Mouse (Mus musculus) lung, postnatal 0 days (tissue): ENCODE data around the gene Cops7a. TPM values are rescaled to one million over a fixed set of nuclear protein-coding genes. Genes with fewer than 3 reads are reported as not detected.

Experiments used
- ATAC-seq: fragments of 200-750 bp; cut with Nextera tagmentation; 2 replicates; pipeline ENCODE4 v1.8.0; 2017; ENCODE audit warnings: moderate library complexity
- DNase-seq: peaks from one replicate; pipeline ENCODE4 v3.0.0-alpha.2; 2016; ENCODE audit warnings: low spot score
- H3K27ac ChIP-seq: fragments of 300-500 bp; sonication (generic); 2 replicates; pipeline ENCODE4 v1.5.1; 2014; ENCODE audit warnings: antibody characterized with exemption, mild to moderate bottlenecking, low read length, mixed read lengths
- H3K27me3 ChIP-seq: fragments of 300-500 bp; sonication (generic); replicated peaks from 2 replicates; pipeline ENCODE4 v1.6.1; 2014; ENCODE audit warnings: low read length, mixed read lengths; ENCODE audit not compliant: insufficient read depth
- H3K36me3 ChIP-seq: fragments of 300-500 bp; sonication (generic); 2 replicates; pipeline ENCODE4 v1.6.1; 2014; ENCODE audit warnings: low read length, mixed read lengths; ENCODE audit not compliant: insufficient read depth
- H3K4me1 ChIP-seq: fragments of 300-500 bp; sonication (generic); 2 replicates; pipeline ENCODE4 v1.6.1; 2014; ENCODE audit warnings: antibody characterized with exemption, low read depth, low read length, mixed read lengths; ENCODE audit not compliant: insufficient read depth
- H3K4me2 ChIP-seq: fragments of 300-500 bp; sonication (generic); replicated peaks from 2 replicates; pipeline ENCODE4 v1.6.1; 2014; ENCODE audit warnings: low read depth, mild to moderate bottlenecking, low read length, moderate library complexity, mixed read lengths
- H3K4me3 ChIP-seq: fragments of 300-500 bp; sonication (generic); 2 replicates; pipeline ENCODE4 v1.5.1; 2014; ENCODE audit warnings: low read depth, low read length
- H3K9ac ChIP-seq: fragments of 300-500 bp; sonication (generic); replicated peaks from 2 replicates; pipeline ENCODE4 v1.6.1; 2014; ENCODE audit warnings: low read depth, mild to moderate bottlenecking
- H3K9me3 ChIP-seq: fragments of 300-500 bp; sonication (generic); 2 replicates; pipeline ENCODE4 v1.6.1; 2016; ENCODE audit warnings: low read length, mixed read lengths
- CTCF ChIP-seq: IDR thresholded peaks from 2 replicates; pipeline ENCODE4 v1.5.1; 2016; ENCODE audit warnings: antibody characterized with exemption, mild to moderate bottlenecking
- EP300 ChIP-seq: IDR thresholded peaks from 2 replicates; pipeline ENCODE4 v1.6.1; 2016; ENCODE audit warnings: antibody characterized with exemption, mild to moderate bottlenecking, control low read depth
- WGBS: fragments of 180-500 bp; shearing (Covaris S2); extraction: QIAGEN DNeasy Blood & Tissue Kit; methylation state at CpG from one replicate; pipeline ENCODE4 v1.1.7; 2014; 5-methylcytosine and 5-hydroxymethylcytosine counted together
- polyA plus RNA-seq: library from polyadenylated mRNA; unstranded; fragments of >200 nt; fragmentation: Nextera tagmentation; extraction: Ambion mirVana; gene quantifications from 2 replicates; pipeline ENCODE4 v1.2.1, GENCODE M21; 2015

Gene Cops7a
- polyA plus RNA-seq = 112 and 118 TPM in 2 replicates

- DNase-seq = peak; percentile 97
- under 1% methylated on average over 67 of the region's 68 CpGs for WGBS
- Histone ChIP-seq H3K4me2 (peak within 1 kb of the TSS; percentile 82), H3K27me3 (no peaks in the 10 kb centered on the region), H3K9ac (peak within 1 kb of the TSS; percentile 87), H3K27ac (peak within 1 kb of the TSS; percentile 89), H3K4me1 (peaks cover 5% of the 10 kb centered on the region), H3K9me3 (no peaks in the 10 kb centered on the region), H3K4me3 (peak within 1 kb of the TSS; percentile 84), H3K36me3 (0 out of 2 replicates have a peak, but pooled peaks cover 8% of the 10 kb centered on the region)
- ATAC-seq = peak; percentile 97
- TF ChIP-seq EP300 (no peak), CTCF (0 out of 2 replicates have a peak, but pooled peaks have one; percentile 12)
Observed at GRCm38 (mm10) chr6:124965088-124965719, at the start of gene Cops7a. Cops7a (minus strand) TSS chr6:124965538.

GRCm38 (mm10) chr6:125009181-125010073 is 44.1 kb upstream of the Cops7a start:
- ATAC-seq (peak; percentile 86), DNase-seq (peak; percentile 92)
- no peak for TF ChIP-seq CTCF
- no peak for TF ChIP-seq EP300
- Histone ChIP-seq H3K9ac (peak overlapping the region; percentile 82), H3K27me3 (no peaks in the 10 kb centered on the region), H3K4me1 (peaks cover 5% of the 10 kb centered on the region; the same call in 1 of the 2 replicates), H3K36me3 (no peaks in the 10 kb centered on the region), H3K4me2 (peak overlapping the region; percentile 77), H3K27ac (peak overlapping the region; percentile 98), H3K4me3 (peak overlapping the region; percentile 80), H3K9me3 (no peaks in the 10 kb centered on the region)
- WGBS = 1% methylated on average over 24 of the region's 78 CpGs

- Histone ChIP-seq H3K27ac (peak within 1 kb of the TSS; percentile 98), H3K4me2 (peak within 1 kb of the TSS; percentile 77), H3K4me3 (peak within 1 kb of the TSS; percentile 80), H3K36me3 (no peaks in the 10 kb centered on the region), H3K27me3 (no peaks in the 10 kb centered on the region), H3K9ac (peak within 1 kb of the TSS; percentile 82), H3K9me3 (no peaks in the 10 kb centered on the region), H3K4me1 (peaks cover 5% of the 10 kb centered on the region; the same call in 1 of the 2 replicates)
- TF ChIP-seq EP300 = no peak
- TF ChIP-seq CTCF = no peak
- DNase-seq (no peak), ATAC-seq (no peak)
- 0% methylated on average over 3 of the region's 3 CpGs for WGBS
Observed at GRCm38 (mm10) chr6:125009129-125009180, 43.6 kb upstream of the Cops7a start, which contains the start of gene Zfp384. Zfp384 (plus strand) TSS chr6:125009145.

GRCm38 (mm10) chr6:125008586-125009128 is 43.3 kb upstream of the Cops7a start:
- WGBS = 1% methylated on average over 32 of the region's 34 CpGs
- H3K4me1 ChIP-seq = peaks cover 5% of the 10 kb centered on the region; the same call in 1 of the 2 replicates
- DNase-seq (peak; percentile 99), ATAC-seq (peak; percentile 98)
- H3K4me3 ChIP-seq = peak overlapping the region; percentile 80
- H3K27ac ChIP-seq = peak overlapping the region; percentile 98
- TF ChIP-seq CTCF = no peak
- TF ChIP-seq EP300 = no peak
- peak overlapping the region; percentile 82 for H3K9ac ChIP-seq
- no peaks in the 10 kb centered on the region for H3K9me3 ChIP-seq
- peak overlapping the region; percentile 77 for H3K4me2 ChIP-seq
- H3K27me3 ChIP-seq = no peaks in the 10 kb centered on the region
- H3K36me3 ChIP-seq = no peaks in the 10 kb centered on the region

GRCm38 (mm10) chr6:125008060-125008459 is 42.7 kb upstream of the Cops7a start:
- no peak for TF ChIP-seq EP300
- no peak for TF ChIP-seq CTCF
- Histone ChIP-seq H3K27ac (no peak overlapping the region), H3K27me3 (no peaks in the 10 kb centered on the region), H3K9me3 (no peaks in the 10 kb centered on the region), H3K9ac (peak overlapping the region; percentile 39; the same call in 1 of the 2 replicates), H3K4me1 (peaks cover 5% of the 10 kb centered on the region; the same call in 1 of the 2 replicates), H3K4me2 (peak overlapping the region; percentile 77), H3K4me3 (peak overlapping the region; percentile 80), H3K36me3 (no peaks in the 10 kb centered on the region)
- ATAC-seq (no peak), DNase-seq (no peak)
- WGBS = 40% methylated on average over 13 of the region's 13 CpGs

GRCm38 (mm10) chr6:125005086-125005485 is 39.7 kb upstream of the Cops7a start:
- Histone ChIP-seq H3K4me2 (no peak overlapping the region), H3K27me3 (no peaks in the 10 kb centered on the region; the same call in 1 of the 2 replicates), H3K4me3 (no peak overlapping the region), H3K36me3 (no peaks in the 10 kb centered on the region), H3K9ac (no peak overlapping the region), H3K4me1 (peaks cover 3% of the 10 kb centered on the region; the same call in 1 of the 2 replicates), H3K9me3 (no peaks in the 10 kb centered on the region), H3K27ac (no peak overlapping the region)
- 15% methylated on average over 3 of the region's 3 CpGs for WGBS
- no peak for ATAC-seq
- DNase-seq = no peak
- no peak for TF ChIP-seq CTCF
- no peak for TF ChIP-seq EP300
